Mouse (Mus musculus) lung, postnatal 4 days (tissue): ENCODE measurements at regions not wholly inside any gene's neighbourhood (a gene's known extent, or its start where the extent isn't known, plus 50 kb on each side); places are given as distances from the start of the nearest gene placed in this dataset.
A peak's percentile ranks its signal among the peaks of the same experiment; 100 is the strongest.

ENCODE experiments used
- DNase-seq, 2 experiments: peaks; one replicate each; pipeline ENCODE4 v3.0.0; 2021

- no peak for DNase-seq
Measured at GRCm38 (mm10) chr4:148384251-148385230, 60.0 kb downstream of the Ubiad1 start.

- DNase-seq, result no peak
Measured at GRCm38 (mm10) chr4:148380562-148380961, 64.0 kb downstream of the Ubiad1 start.

- DNase-seq, result no peak
Measured at GRCm38 (mm10) chr4:148378491-148378890, 66.1 kb downstream of the Ubiad1 start.

GRCm38 (mm10) chr4:148377368-148377767 lies 67.2 kb downstream of the Ubiad1 start:
- no peak for DNase-seq

- DNase-seq, result no peak
Measured at GRCm38 (mm10) chr4:148376439-148376838, 68.1 kb downstream of the Ubiad1 start.

GRCm38 (mm10) chr4:148371489-148371888 lies 73.1 kb downstream of the Ubiad1 start:
- no peak for DNase-seq

- no peak for DNase-seq
Measured at GRCm38 (mm10) chr4:148367671-148368070, 76.9 kb downstream of the Ubiad1 start.

GRCm38 (mm10) chr4:148365804-148366203 lies 78.0 kb upstream of the Disp3 start:
- DNase-seq, result no peak

GRCm38 (mm10) chr4:148363366-148364121 lies 75.8 kb upstream of the Disp3 start:
- no peak for DNase-seq

GRCm38 (mm10) chr4:148360931-148361330 lies 73.2 kb upstream of the Disp3 start:
- no peak for DNase-seq

GRCm38 (mm10) chr4:148358336-148358735 lies 70.6 kb upstream of the Disp3 start:
- DNase-seq, result no peak

- DNase-seq, result no peak
Measured at GRCm38 (mm10) chr4:148357221-148357621, 69.5 kb upstream of the Disp3 start.

- DNase-seq, result no peak
Measured at GRCm38 (mm10) chr4:148356654-148357053, 68.9 kb upstream of the Disp3 start.

- no peak for DNase-seq
Measured at GRCm38 (mm10) chr4:148353969-148354368, 66.2 kb upstream of the Disp3 start.

- no peak for DNase-seq
Measured at GRCm38 (mm10) chr4:148352690-148353089, 64.9 kb upstream of the Disp3 start.

- no peak for DNase-seq
Measured at GRCm38 (mm10) chr4:148341531-148342157, 53.9 kb upstream of the Disp3 start.

- DNase-seq, result no peak
Measured at GRCm38 (mm10) chr4:148340342-148340741, 52.6 kb upstream of the Disp3 start.

GRCm38 (mm10) chr4:148337890-148338880 lies 50.4 kb upstream of the Disp3 start:
- peak; percentile 6 to 34 for DNase-seq
